Mouse (Mus musculus) lung, embryonic 14.5 days (tissue): ENCODE measurements at regions not wholly inside any gene's neighbourhood (a gene's known extent, or its start where the extent isn't known, plus 50 kb on each side); places are given as distances from the start of the nearest gene placed in this dataset.

ENCODE experiments used
- ATAC-seq: fragments of 200-750 bp; cut with Nextera tagmentation; 2 replicates; pipeline ENCODE4 v1.8.0; 2017; ENCODE audit warnings: mild to moderate bottlenecking, moderate TSS enrichment, moderate library complexity; ENCODE audit not compliant: insufficient read depth
- DNase-seq: peaks from one replicate; pipeline ENCODE4 v3.0.0-alpha.2; 2015
- H3K27ac ChIP-seq: fragments of 300-500 bp; sonication (generic); 2 replicates; pipeline ENCODE4 v1.5.1; 2014; ENCODE audit warnings: low read depth, mild to moderate bottlenecking, moderate library complexity
- H3K27me3 ChIP-seq: fragments of 300-500 bp; sonication (generic); 2 replicates; pipeline ENCODE4 v1.6.1; 2014; ENCODE audit warnings: low read length, control low read depth; ENCODE audit not compliant: insufficient read depth
- H3K36me3 ChIP-seq: fragments of 300-500 bp; sonication (generic); 2 replicates; pipeline ENCODE4 v1.6.1; 2014; ENCODE audit warnings: control low read depth; ENCODE audit not compliant: insufficient read depth
- H3K4me1 ChIP-seq: fragments of 300-500 bp; sonication (generic); 2 replicates; pipeline ENCODE4 v1.6.1; 2014; ENCODE audit warnings: antibody characterized with exemption, control low read depth; ENCODE audit not compliant: insufficient read depth
- H3K4me2 ChIP-seq: fragments of 300-500 bp; sonication (generic); 2 replicates; pipeline ENCODE4 v1.6.1; 2014; ENCODE audit warnings: mild to moderate bottlenecking
- H3K4me3 ChIP-seq: fragments of 300-500 bp; sonication (generic); 2 replicates; pipeline ENCODE4 v1.5.1; 2014; ENCODE audit warnings: low read depth, low read length
- H3K9ac ChIP-seq: fragments of 300-500 bp; sonication (generic); 2 replicates; pipeline ENCODE4 v1.6.1; 2014
- H3K9me3 ChIP-seq: fragments of 300-500 bp; sonication (generic); 2 replicates; pipeline ENCODE4 v1.6.1; 2016; ENCODE audit warnings: low read depth, low read length, control low read depth
- CTCF ChIP-seq: IDR thresholded peaks from 2 replicates; pipeline ENCODE4 v1.5.1; 2016; ENCODE audit warnings: antibody characterized with exemption, low read depth
- WGBS: fragments of 180-500 bp; shearing (Covaris S2); extraction: QIAGEN DNeasy Blood & Tissue Kit; methylation state at CpG from one replicate; pipeline ENCODE4 v1.1.7; 2014; 5-methylcytosine and 5-hydroxymethylcytosine counted together

DNA sequence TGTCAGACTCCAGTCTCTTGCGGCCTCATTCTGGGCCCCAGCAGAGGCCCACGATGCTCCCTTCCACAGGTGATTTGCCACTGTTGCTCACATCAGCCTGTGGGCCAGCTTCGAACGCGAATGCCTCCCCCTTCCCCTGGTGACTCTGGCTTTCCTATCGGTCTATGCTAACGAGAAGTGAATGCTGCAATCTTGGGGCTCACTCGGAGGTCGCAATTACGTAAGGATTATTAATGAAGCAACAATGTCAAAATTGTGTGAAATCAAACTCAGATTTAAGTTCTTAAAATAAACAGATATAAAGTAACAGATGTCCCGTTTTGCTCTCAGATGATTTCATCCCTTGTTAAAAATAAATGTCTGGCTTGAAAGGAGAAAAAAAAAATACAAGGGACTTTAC lies 572.3 kb downstream of the Bnc2 start:
- DNase-seq (peak; percentile 81), ATAC-seq (peak; percentile 70; the same call in 1 of the 2 replicates)
- Histone ChIP-seq H3K27ac (no peak overlapping the region), H3K36me3 (no peaks in the 10 kb centered on the region), H3K9ac (no peak overlapping the region), H3K4me1 (no peaks in the 10 kb centered on the region), H3K4me3 (no peak overlapping the region), H3K9me3 (no peaks in the 10 kb centered on the region), H3K4me2 (no peak overlapping the region), H3K27me3 (no peaks in the 10 kb centered on the region)
- 34% methylated on average over 11 of the region's 11 CpGs for WGBS
- TF ChIP-seq CTCF, result no peak

GRCm38 (mm10) chr4:84108592-84108991 lies 566.5 kb downstream of the Bnc2 start:
- Histone ChIP-seq H3K9ac (no peak overlapping the region), H3K36me3 (no peaks in the 10 kb centered on the region), H3K4me3 (no peak overlapping the region), H3K9me3 (no peaks in the 10 kb centered on the region), H3K4me1 (no peaks in the 10 kb centered on the region), H3K4me2 (no peak overlapping the region), H3K27ac (no peak overlapping the region), H3K27me3 (no peaks in the 10 kb centered on the region)
- ATAC-seq (no peak), DNase-seq (no peak)
- 83% methylated on average over 6 of the region's 6 CpGs for WGBS
- TF ChIP-seq CTCF, result no peak

GRCm38 (mm10) chr4:84109771-84110503 lies 565.1 kb downstream of the Bnc2 start:
- Histone ChIP-seq H3K36me3 (no peaks in the 10 kb centered on the region), H3K4me1 (no peaks in the 10 kb centered on the region), H3K9ac (no peak overlapping the region), H3K9me3 (no peaks in the 10 kb centered on the region), H3K4me2 (no peak overlapping the region), H3K27ac (no peak overlapping the region), H3K27me3 (no peaks in the 10 kb centered on the region), H3K4me3 (no peak overlapping the region)
- DNase-seq (peak; percentile 51), ATAC-seq (no peak)
- WGBS, result 19% methylated on average over 12 of the region's 12 CpGs
- TF ChIP-seq CTCF, result no peak

DNA sequence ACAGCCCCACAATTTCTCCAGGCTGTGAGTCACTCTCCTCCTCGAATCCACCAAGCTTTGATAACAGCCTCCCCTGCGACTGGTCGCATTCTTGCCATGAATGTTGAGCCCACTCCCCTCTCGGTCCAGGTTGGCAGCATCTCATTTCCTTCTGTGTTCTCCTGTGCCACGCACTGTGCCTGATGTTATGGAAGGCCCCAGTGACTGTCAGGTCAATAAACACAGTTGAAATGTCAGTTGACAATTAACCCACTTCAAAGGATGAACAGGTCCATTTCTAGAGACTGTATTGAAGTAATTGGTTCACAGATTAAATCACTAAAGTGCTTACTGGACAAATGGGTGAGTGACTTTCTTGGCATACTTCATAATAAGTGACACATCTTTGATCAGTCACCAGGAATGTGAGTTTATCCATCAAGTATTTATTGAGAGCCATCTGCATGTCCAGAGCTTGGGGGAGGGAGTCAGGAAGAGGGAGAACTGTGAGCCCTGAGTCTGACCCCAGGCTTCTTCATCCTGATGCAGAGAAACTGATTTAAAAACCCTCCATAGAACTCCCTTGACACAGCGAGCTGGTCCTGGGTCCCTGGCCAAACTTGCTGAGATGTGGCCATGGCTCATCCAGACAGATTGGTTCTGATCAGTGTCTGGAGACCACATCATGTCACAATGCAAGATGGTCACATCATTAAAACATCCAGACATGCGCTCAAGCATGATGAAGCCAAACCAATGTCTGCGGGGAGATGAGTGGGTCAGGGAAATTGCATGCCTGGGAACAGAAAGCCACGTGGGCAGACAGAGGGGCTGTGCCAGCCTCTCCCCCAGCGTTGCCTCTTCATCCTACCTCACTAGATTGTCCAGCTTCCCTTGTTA lies 560.7 kb downstream of the Bnc2 start:
- no peak for ATAC-seq
- WGBS, result 68% methylated on average over 10 of the region's 10 CpGs
- TF ChIP-seq CTCF, result no peak
- Histone ChIP-seq H3K4me3 (no peak overlapping the region), H3K4me1 (no peaks in the 10 kb centered on the region), H3K9ac (no peak overlapping the region), H3K27ac (no peak overlapping the region), H3K36me3 (no peaks in the 10 kb centered on the region), H3K4me2 (no peak overlapping the region), H3K27me3 (no peaks in the 10 kb centered on the region), H3K9me3 (no peaks in the 10 kb centered on the region)
- no peak for DNase-seq

- no peak overlapping the region for H3K4me2 ChIP-seq
- H3K4me3 ChIP-seq, result no peak overlapping the region
- no peak; the same call in 1 of the 2 replicates for ATAC-seq
- H3K9me3 ChIP-seq, result no peaks in the 10 kb centered on the region
- H3K36me3 ChIP-seq, result no peaks in the 10 kb centered on the region
- H3K9ac ChIP-seq, result no peak overlapping the region
- no peak for TF ChIP-seq CTCF
- no peak for DNase-seq
- H3K27ac ChIP-seq, result no peak overlapping the region
- WGBS, result 97% methylated on average over 2 of the region's 2 CpGs
- no peaks in the 10 kb centered on the region for H3K4me1 ChIP-seq
- no peaks in the 10 kb centered on the region for H3K27me3 ChIP-seq
Observed at GRCm38 (mm10) chr4:84118284-84118919, 556.7 kb downstream of the Bnc2 start.

DNA sequence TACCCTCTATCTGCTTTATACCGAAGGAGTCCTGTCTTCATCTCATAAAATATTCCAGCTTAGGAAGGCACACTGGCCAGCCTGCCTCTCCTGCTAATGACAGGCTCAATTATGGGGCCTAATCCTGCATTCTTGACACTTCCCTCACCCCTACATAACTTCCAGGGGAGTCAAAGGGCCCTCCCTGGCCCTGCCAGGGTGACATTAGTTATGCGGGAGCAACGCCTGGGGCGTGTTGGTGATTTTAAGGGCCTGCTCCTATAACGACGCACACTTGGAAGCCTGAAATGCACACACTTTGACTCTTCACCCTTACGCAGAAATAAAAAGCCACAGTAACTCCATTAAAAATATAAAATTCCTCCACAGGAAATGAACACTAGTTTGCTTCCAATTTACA lies 555.5 kb downstream of the Bnc2 start:
- H3K36me3 ChIP-seq, result no peaks in the 10 kb centered on the region
- 35% methylated on average over 7 of the region's 7 CpGs for WGBS
- no peak overlapping the region for H3K9ac ChIP-seq
- H3K4me2 ChIP-seq, result no peak overlapping the region
- no peaks in the 10 kb centered on the region for H3K4me1 ChIP-seq
- DNase-seq (no peak), ATAC-seq (no peak)
- H3K27ac ChIP-seq, result no peak overlapping the region
- H3K27me3 ChIP-seq, result no peaks in the 10 kb centered on the region
- TF ChIP-seq CTCF, result no peak
- no peaks in the 10 kb centered on the region for H3K9me3 ChIP-seq
- H3K4me3 ChIP-seq, result no peak overlapping the region

DNA sequence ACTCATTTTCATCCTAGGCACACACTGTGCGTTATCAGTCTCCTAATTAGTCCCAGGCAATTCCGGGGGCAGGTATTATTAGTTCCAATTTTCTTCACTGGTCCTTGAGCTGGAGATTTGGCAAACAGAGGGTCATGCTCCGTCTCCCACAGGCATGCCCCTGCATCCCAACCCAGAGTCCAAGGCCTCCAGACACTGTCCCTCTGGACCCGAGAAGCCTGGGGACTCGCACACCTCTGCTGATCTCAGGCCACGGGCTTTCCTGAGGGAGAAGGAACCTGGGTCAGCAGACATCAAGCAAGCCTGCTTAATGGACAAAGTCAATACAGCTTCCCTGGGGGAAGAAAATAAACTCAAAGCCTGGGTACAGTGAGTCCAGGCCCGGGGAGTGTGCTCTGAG lies 554.7 kb downstream of the Bnc2 start:
- Histone ChIP-seq H3K4me3 (no peak overlapping the region), H3K27ac (no peak overlapping the region), H3K4me1 (no peaks in the 10 kb centered on the region), H3K27me3 (no peaks in the 10 kb centered on the region), H3K4me2 (no peak overlapping the region), H3K36me3 (no peaks in the 10 kb centered on the region), H3K9me3 (no peaks in the 10 kb centered on the region), H3K9ac (no peak overlapping the region)
- no peak for DNase-seq
- no peak for ATAC-seq
- 57% methylated on average over 7 of the region's 7 CpGs for WGBS
- no peak for TF ChIP-seq CTCF
